Mouse (Mus musculus): Measurements from ENCODE around the gene Nol10. TPM values are rescaled to one million over a fixed set of nuclear protein-coding genes. Genes with fewer than 3 reads are reported as not detected.

Nol10 gene
- polyA plus RNA-seq, 1 experiment from 2014 or later = 25.9 TPM

DNA sequence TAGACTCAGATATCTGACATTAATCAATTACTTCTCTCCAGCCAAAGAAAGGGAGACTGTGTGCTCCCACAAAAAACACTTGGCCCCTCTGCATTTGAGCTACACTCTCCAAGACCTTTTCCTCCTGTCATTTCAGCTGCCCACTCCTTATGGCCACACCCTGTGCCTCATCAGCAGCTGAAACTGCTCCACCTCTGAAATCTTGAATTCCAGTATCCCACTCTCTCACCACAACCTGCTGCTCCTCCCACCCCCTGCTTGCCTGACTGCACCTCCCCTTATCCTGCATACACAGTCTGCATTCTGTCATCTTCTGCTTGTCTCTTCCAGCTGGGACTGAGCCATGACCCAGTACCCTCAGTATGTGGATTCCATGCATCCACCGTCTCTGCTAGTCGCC, 9.9 kb upstream of the Nol10 start:
- 85% methylated on average over 2 of the region's 2 CpGs for WGBS
- H3K9ac ChIP-seq = no peak overlapping the region

DNA sequence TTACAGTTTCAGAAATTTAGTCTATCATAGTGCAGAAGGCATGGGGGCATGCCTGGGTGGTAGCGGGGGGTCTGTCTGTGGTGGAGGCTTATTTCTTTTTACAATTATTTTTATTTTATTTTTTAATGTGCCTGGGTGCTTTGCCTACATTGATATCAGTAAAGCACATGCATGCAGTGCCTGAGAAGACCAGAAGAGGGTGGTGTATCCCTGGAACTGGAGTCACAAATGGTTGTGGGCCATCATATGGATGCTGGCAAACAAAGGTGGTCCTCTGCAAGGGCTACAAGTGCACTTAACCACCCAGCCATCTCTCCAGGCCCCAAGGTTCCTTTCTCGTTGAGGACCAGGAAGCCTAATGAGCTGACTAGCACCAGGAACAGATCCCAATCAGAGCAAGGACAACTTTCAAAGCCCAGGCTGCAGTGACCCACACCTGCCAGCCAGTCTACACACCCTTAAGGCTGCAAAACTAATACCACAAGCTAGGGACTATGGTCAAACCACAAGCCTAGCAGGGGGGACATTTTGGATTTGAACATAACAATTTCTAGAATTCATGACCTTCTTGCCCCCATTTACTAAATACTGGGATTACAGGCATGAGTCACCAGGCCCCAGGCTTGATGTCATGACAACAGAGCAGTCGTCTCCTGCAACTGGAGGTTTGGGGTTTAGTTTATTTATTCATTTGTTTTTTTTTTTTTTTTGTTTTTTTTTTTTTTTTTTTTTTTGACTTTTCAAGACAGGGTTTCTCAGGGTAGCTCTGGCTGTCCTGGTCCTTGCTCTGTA, 8.9 kb upstream of the Nol10 start:
- no peaks in the 10 kb centered on the region for H3K36me3 ChIP-seq
- H3K4me3 ChIP-seq = no peak overlapping the region
- 0 out of 2 replicates have a peak, but pooled peaks cover 6% of the 10 kb centered on the region for H3K27me3 ChIP-seq
- no peaks in the 10 kb centered on the region for H3K4me1 ChIP-seq
- ATAC-seq (ENCODE audit: low FRiP score, low read depth) = no peak
- WGBS = 78% methylated on average over 3 of the region's 3 CpGs
- no peak overlapping the region for H3K4me2 ChIP-seq (replicated peaks)
- no peak overlapping the region for H3K27ac ChIP-seq
- no peak overlapping the region for H3K9ac ChIP-seq
- H3K9me3 ChIP-seq = no peaks in the 10 kb centered on the region

More for the DNA sequence above, 9.9 kb upstream of the Nol10 start:
- Histone ChIP-seq H3K4me2 (replicated peaks) (no peak overlapping the region), H3K27ac (no peak overlapping the region), H3K4me1 (no peaks in the 10 kb centered on the region), H3K27me3 (0 out of 2 replicates have a peak, but pooled peaks cover 6% of the 10 kb centered on the region), H3K4me3 (no peak overlapping the region), H3K9me3 (no peaks in the 10 kb centered on the region), H3K36me3 (no peaks in the 10 kb centered on the region)
- no peak for ATAC-seq (ENCODE audit: low FRiP score, low read depth)

DNA sequence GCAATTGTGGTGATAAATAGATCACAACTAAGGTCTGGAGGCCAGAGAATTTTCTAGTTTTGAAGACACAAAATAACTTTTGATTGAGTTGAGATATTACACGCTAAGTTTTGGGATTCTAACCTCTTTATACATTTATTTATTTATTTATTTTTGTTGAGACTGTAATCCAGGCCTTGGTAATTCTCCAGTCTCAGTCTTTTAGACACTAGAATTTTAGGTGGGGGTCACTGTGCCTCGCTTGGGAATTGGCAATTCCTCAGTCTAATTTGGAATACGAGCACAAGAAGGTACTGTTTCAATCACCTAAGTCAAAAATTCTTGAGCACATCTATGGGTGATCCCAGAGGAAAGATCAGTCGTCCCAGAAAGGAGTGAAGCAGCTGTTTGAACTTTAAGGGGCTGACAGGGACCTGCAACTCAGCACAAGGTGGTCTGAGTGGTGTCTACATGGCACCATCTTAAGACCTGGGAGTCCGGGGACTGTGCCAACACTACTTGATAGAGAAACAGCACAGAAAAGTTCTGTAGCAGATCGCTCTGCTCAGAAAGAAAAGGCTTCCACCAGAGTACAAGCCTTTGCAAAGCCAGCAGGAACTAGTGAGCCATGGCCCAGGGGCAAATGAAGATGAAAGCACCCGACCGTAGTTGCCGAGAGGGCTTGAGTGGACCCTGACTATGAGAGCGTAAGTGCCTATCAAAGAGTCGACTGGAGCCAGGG, 771 bp upstream of the Nol10 start:
- H3K27ac ChIP-seq = 0 out of 2 replicates have a peak overlapping the region, but pooled peaks have one; percentile 33
- 33% methylated on average over 11 of the region's 11 CpGs for WGBS
- peak; percentile 41; the same call in 1 of the 2 replicates for ATAC-seq (ENCODE audit: low FRiP score, low read depth)

DNA sequence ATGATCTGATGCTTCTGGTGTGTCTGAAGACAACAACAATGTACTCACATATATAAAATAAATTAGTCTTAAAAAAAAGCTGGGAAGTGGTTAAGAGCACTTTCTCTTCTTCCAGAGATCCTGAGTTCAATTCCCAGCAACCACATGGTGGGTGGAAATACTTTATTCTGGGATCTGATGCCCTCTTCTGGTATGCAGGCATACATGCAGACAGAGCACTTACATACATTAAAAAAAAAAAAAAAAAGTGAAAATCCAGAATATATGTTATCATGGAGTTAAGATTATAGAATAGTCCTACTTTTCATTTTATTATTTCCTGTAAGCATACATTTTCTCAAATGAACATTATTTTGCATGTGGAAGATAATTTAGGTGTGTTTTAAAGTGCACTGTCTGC, 1.8 kb downstream of the Nol10 start:
- no peak overlapping the region for H3K9ac ChIP-seq
- ATAC-seq (ENCODE audit: low FRiP score, low read depth) = no peak

More for the DNA sequence above, 771 bp upstream of the Nol10 start:
- peak overlapping the region; percentile 88 for H3K4me2 ChIP-seq (replicated peaks)
- H3K9ac ChIP-seq = peak overlapping the region; percentile 79
- H3K4me3 ChIP-seq = peak overlapping the region; percentile 84
- H3K27me3 ChIP-seq = no peaks in the 10 kb centered on the region
- peaks cover 13% of the 10 kb centered on the region for H3K4me1 ChIP-seq
- no peaks in the 10 kb centered on the region for H3K9me3 ChIP-seq
- peaks cover 20% of the 10 kb centered on the region for H3K36me3 ChIP-seq

DNA sequence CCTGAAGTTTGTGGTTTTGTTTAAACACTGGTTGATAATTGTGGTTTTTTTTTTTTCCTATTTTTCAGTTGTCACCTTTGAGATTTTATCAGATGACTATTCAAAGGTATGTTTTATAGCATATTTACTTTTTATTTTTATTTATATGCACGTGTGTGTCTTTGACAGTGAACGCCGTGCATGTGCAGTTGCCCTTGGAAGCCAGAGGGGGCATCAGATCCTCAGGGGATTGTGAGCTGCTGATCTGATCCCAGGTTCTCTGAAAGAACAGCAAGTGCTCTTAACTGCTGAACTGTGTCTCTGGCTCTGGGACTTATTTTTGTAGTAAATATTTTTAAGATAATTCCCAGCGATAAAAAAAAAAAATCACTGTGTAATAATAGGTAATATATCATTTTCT, 8.6 kb downstream of the Nol10 start:
- H3K9ac ChIP-seq = no peak overlapping the region
- no peak overlapping the region for H3K27ac ChIP-seq
- no peaks in the 10 kb centered on the region for H3K27me3 ChIP-seq
- no peaks in the 10 kb centered on the region for H3K4me1 ChIP-seq
- no peak overlapping the region for H3K4me3 ChIP-seq
- ATAC-seq (ENCODE audit: low FRiP score, low read depth) = no peak
- 92% methylated on average over 4 of the region's 4 CpGs for whole genome bisulfite sequencing
- H3K9me3 ChIP-seq = no peaks in the 10 kb centered on the region
- H3K4me2 ChIP-seq (replicated peaks) = no peak overlapping the region
- H3K36me3 ChIP-seq = peaks cover 86% of the 10 kb centered on the region

More for the DNA sequence above, 1.8 kb downstream of the Nol10 start:
- Histone ChIP-seq H3K36me3 (peaks cover 45% of the 10 kb centered on the region), H3K27ac (no peak overlapping the region), H3K4me1 (peaks cover 13% of the 10 kb centered on the region), H3K4me2 (replicated peaks) (no peak overlapping the region), H3K27me3 (no peaks in the 10 kb centered on the region), H3K9me3 (no peaks in the 10 kb centered on the region), H3K4me3 (no peak overlapping the region)

DNA sequence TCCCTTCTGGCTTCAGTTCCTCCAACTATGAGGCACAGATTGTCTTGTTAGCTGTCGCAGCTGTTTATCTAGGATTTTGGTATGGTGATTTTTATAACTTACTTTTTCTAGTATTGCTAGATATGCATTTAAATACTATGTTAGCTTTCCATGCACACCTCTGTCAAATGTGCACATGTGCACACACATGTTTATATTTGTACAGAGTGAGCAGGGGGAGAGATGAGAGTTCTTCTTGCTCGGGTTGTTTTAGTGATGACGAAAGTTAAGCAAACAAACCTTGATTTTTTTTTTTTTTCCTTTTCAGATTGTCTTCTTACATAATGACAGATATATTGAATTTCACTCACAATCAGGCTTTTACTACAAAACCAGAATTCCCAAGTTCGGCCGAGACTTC, 9.5 kb downstream of the Nol10 start:
- ATAC-seq (ENCODE audit: low FRiP score, low read depth) = no peak
- no peak overlapping the region for H3K9ac ChIP-seq
- 96% methylated on average over 5 of the region's 5 CpGs for WGBS
- H3K9me3 ChIP-seq = no peaks in the 10 kb centered on the region
- H3K27me3 ChIP-seq = no peaks in the 10 kb centered on the region
- no peak overlapping the region for H3K4me3 ChIP-seq
- H3K27ac ChIP-seq = no peak overlapping the region
- H3K36me3 ChIP-seq = peaks cover 86% of the 10 kb centered on the region
- no peak overlapping the region for H3K4me2 ChIP-seq (replicated peaks)
- H3K4me1 ChIP-seq = no peaks in the 10 kb centered on the region

DNA sequence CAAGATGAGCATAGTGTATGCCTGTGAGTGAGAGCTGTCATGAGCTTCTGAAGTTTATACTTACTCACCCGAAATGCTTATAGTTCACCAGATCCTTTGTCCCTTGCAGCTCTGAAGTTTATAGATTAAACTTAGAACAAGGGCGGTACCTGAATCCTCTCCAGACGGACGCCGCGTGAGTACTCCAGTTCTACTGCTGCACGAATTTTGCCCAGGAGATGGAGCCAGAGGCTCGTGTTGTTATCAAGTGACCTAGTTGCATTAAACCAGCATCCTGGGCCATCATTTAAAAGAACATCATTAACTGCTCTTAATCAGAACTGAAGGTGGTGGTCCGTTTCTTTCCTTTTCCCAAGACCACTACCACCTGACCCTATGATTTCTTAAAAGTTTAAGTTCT, 10.7 kb downstream of the Nol10 start:
- WGBS = 88% methylated on average over 9 of the region's 9 CpGs
- no peaks in the 10 kb centered on the region for H3K27me3 ChIP-seq
- ATAC-seq (ENCODE audit: low FRiP score, low read depth) = no peak
- peaks cover 86% of the 10 kb centered on the region for H3K36me3 ChIP-seq
- no peak overlapping the region for H3K4me3 ChIP-seq
- H3K9me3 ChIP-seq = no peaks in the 10 kb centered on the region
- H3K4me2 ChIP-seq (replicated peaks) = no peak overlapping the region
- H3K4me1 ChIP-seq = no peaks in the 10 kb centered on the region
- H3K27ac ChIP-seq = no peak overlapping the region
- H3K9ac ChIP-seq = no peak overlapping the region

DNA sequence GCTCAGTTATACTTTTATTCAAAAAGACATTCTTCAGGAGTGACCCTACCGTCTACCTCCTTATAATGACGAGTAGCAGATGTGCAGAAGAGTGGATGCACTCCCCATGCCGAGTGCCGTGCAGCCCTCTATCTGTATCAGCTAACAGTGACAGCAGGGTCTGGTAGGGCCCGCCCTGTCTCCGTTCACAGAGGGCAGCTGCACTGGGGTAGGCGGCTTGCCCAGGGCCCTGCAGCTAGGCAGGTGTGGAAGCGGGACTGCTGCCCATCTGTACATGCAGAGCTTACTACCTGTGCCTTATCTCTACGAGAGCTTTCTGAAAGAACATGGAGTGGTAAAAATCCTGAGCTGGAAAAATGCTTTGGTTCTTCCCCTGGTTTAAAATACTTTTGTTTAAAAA, 11.8 kb downstream of the Nol10 start:
- Histone ChIP-seq H3K4me2 (replicated peaks) (no peak overlapping the region), H3K4me1 (no peaks in the 10 kb centered on the region), H3K36me3 (peaks cover 85% of the 10 kb centered on the region), H3K27ac (no peak overlapping the region), H3K9ac (no peak overlapping the region), H3K4me3 (no peak overlapping the region), H3K27me3 (no peaks in the 10 kb centered on the region), H3K9me3 (no peaks in the 10 kb centered on the region)
- 85% methylated on average over 9 of the region's 9 CpGs for WGBS
- no peak for ATAC-seq (ENCODE audit: low FRiP score, low read depth)

DNA sequence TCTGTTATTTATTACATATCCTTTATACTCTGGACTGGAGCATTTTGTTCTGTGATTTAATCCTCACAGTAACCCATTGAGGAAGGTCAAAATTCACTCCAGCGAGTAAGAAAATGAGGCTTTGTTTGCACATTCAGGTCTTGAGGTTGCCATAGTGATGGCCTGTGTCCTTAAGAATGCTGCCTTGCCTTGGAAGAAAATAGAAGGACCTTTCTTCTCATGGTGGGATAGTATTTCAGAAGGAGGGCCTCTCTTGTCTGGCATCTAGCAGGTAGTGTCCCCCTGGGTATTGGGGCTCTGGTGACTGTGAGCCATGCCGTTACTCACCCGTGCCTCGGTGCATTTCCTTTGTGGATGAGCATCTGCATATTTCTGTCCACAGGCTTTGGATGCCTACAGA, 12.4 kb downstream of the Nol10 start:
- WGBS = 81% methylated on average over 4 of the region's 4 CpGs
- no peak overlapping the region for H3K9ac ChIP-seq
- no peak overlapping the region for H3K4me3 ChIP-seq
- H3K9me3 ChIP-seq = no peaks in the 10 kb centered on the region
- H3K4me1 ChIP-seq = no peaks in the 10 kb centered on the region
- no peak overlapping the region for H3K4me2 ChIP-seq (replicated peaks)
- ATAC-seq (ENCODE audit: low FRiP score, low read depth) = no peak
- no peak overlapping the region for H3K27ac ChIP-seq
- H3K36me3 ChIP-seq = peaks cover 83% of the 10 kb centered on the region
- no peaks in the 10 kb centered on the region for H3K27me3 ChIP-seq

DNA sequence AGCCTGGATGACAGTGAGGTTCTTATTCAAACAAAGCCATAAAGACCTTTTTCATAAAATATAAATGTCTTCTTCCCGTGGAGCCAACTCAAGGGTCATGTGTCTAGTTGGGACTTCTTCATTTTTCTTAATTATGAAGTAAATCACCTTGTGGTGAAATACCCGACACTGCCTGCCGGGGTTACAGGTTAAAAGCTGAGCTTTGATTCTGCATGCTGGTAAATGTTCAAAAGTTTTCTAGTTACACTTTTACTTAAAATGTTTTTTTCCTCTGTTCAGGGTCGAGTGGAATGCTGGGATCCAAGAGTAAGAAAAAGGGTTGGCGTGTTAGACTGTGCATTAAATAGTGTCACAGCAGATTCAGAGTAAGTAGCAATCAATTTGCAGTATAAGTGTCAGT, 14.1 kb downstream of the Nol10 start:
- H3K4me3 ChIP-seq = no peak overlapping the region
- no peaks in the 10 kb centered on the region for H3K4me1 ChIP-seq
- no peaks in the 10 kb centered on the region for H3K9me3 ChIP-seq
- H3K27me3 ChIP-seq = no peaks in the 10 kb centered on the region
- H3K4me2 ChIP-seq (replicated peaks) = no peak overlapping the region
- no peak overlapping the region for H3K27ac ChIP-seq
- no peak overlapping the region for H3K9ac ChIP-seq
- peaks cover 80% of the 10 kb centered on the region for H3K36me3 ChIP-seq
- WGBS = 90% methylated on average over 5 of the region's 5 CpGs
- no peak for ATAC-seq (ENCODE audit: low FRiP score, low read depth)

DNA sequence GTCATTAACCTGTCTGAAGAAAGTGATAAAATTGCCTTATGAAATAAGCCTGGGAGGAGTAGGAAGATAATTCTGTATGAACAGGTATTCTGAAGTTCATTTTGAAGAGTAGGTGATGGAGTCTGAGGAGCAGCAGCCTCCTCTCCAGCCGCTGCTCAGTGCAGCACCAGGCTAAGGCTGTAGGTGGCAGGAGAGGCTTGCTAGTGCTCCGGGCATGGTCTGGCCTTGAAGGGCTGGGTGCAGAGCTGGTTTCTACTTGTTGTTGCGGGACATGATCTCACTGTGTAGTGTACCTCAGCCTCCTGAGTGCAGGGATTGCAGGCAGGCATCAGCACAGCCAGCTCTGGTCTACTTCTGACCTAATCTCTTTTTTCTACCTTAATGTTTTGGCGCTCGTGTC, 18.7 kb downstream of the Nol10 start:
- Histone ChIP-seq H3K27ac (no peak overlapping the region), H3K27me3 (no peaks in the 10 kb centered on the region), H3K4me2 (replicated peaks) (no peak overlapping the region), H3K4me3 (no peak overlapping the region), H3K36me3 (peaks cover 81% of the 10 kb centered on the region), H3K4me1 (no peaks in the 10 kb centered on the region), H3K9me3 (no peaks in the 10 kb centered on the region), H3K9ac (no peak overlapping the region)
- WGBS = 74% methylated on average over 5 of the region's 5 CpGs
- no peak for ATAC-seq (ENCODE audit: low FRiP score, low read depth)

DNA sequence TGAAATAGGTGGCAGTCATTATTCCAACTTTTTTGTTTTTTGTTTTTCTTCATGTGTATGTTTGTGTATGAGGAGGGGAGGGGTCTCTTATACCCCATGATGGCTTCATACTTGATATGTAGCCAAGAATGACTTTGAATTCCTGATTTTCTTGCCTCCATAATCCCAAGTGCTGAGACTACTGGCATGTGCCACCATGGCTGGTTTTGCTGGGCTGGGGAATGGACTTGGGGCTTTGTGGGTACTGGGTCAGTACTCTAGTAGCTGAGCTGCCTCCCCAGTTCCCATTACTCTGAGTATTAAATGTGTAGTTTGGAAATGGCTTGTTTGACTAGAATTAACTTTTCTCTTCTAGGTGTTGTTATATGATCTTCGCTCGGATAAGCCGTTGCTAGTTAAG, 20.9 kb downstream of the Nol10 start:
- Histone ChIP-seq H3K36me3 (peaks cover 79% of the 10 kb centered on the region), H3K4me3 (no peak overlapping the region), H3K4me1 (no peaks in the 10 kb centered on the region), H3K4me2 (replicated peaks) (no peak overlapping the region), H3K9ac (no peak overlapping the region), H3K27me3 (no peaks in the 10 kb centered on the region), H3K9me3 (no peaks in the 10 kb centered on the region), H3K27ac (no peak overlapping the region)
- 98% methylated on average over 3 of the region's 3 CpGs for WGBS
- no peak for ATAC-seq (ENCODE audit: low FRiP score, low read depth)

Measured in limb, embryonic 13.5 days (tissue).